Mouse (Mus musculus) adrenal gland, postnatal 14 days (tissue): ENCODE data around the gene Taar7a. TPM values are rescaled to one million over a fixed set of nuclear protein-coding genes. Genes with fewer than 3 reads are reported as not detected.

ENCODE experiments used
- DNase-seq: peaks from one replicate; pipeline ENCODE4 v3.0.0; 2021; ENCODE audit warnings: mixed read lengths
- total RNA-seq: library from RNA; stranded (reverse); gene quantifications from 2 replicates; pipeline ENCODE4 v1.2.3, GENCODE M21; 2021

Gene Taar7a
- total RNA-seq, 1 experiment from 2014 or later = not detected

- DNase-seq = no peak
Measured at GRCm38 (mm10) chr10:23942465-23942864, 50.8 kb downstream of the Taar7a start.

Other genes with a start within 250 kb of the Taar7a start
- gene Rps12, start 206.2 kb downstream of the Taar7a start, total RNA-seq = 463 and 535 TPM in 2 replicates
- 25.1 and 33.2 TPM in 2 replicates for gene Slc18b1, start 196.5 kb downstream of the Taar7a start, total RNA-seq
- 19.2 and 36.6 TPM in 2 replicates for gene Vnn3, start 142.0 kb downstream of the Taar7a start, total RNA-seq
- gene Vnn1, start 98.8 kb downstream of the Taar7a start, total RNA-seq = 21.1 and 27.7 TPM in 2 replicates
- not detected in 2 replicates for gene Taar1, start 73.1 kb downstream of the Taar7a start, total RNA-seq
- gene Taar2, start 54.9 kb downstream of the Taar7a start, total RNA-seq = not detected in 2 replicates
- not detected in 2 replicates for gene Taar3, start 43.9 kb downstream of the Taar7a start, total RNA-seq
- gene Taar4, start 33.0 kb downstream of the Taar7a start, total RNA-seq = not detected in 2 replicates
- not detected in 2 replicates for gene Taar5, start 22.8 kb downstream of the Taar7a start, total RNA-seq
- not detected in 2 replicates for gene Taar6, start 7.8 kb downstream of the Taar7a start, total RNA-seq
- gene Taar7b, start 6.5 kb upstream of the Taar7a start, total RNA-seq = not detected in 2 replicates
- not detected in 2 replicates for gene Taar7d, start 33.7 kb upstream of the Taar7a start, total RNA-seq
- not detected in 2 replicates for gene Taar7e, start 44.1 kb upstream of the Taar7a start, total RNA-seq
- gene Taar7f, start 56.0 kb upstream of the Taar7a start, total RNA-seq = not detected in 2 replicates
- gene Taar8a, start 83.0 kb upstream of the Taar7a start, total RNA-seq = not detected in 2 replicates
- not detected in 2 replicates for gene Taar8b, start 98.8 kb upstream of the Taar7a start, total RNA-seq
- gene Taar8c, start 108.4 kb upstream of the Taar7a start, total RNA-seq = not detected in 2 replicates
- not detected in 2 replicates for gene Taar9, start 116.1 kb upstream of the Taar7a start, total RNA-seq
- gene Stx7, start 155.8 kb upstream of the Taar7a start, total RNA-seq = 116 and 125 TPM in 2 replicates
- 0.52 and 0.53 TPM in 2 replicates for gene Moxd1, start 230.0 kb upstream of the Taar7a start, total RNA-seq